Mouse (Mus musculus): Measurements from ENCODE around the gene 4933402J07Rik.

DNA sequence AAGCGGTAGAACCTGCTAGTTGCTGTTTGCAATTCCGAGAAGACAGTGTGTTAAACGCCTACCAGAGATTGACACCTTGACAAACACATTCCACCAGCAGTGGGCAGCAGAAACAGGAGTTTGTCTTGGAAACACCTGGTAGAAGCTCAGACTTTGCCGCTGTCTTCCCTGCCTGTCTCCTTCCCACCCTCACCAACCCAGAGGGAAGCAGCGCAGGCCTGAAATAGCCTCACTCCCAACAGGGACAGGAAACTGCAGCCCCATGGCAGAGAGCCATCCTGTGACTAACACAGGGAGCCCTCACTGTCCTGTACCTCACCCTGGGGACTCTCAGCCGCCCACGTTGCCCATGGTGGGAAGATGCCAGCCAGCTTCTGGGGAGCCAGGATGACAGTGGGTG is 55.5 kb downstream of the 4933402J07Rik start:
- TF ChIP-seq CTCF (IDR thresholded peaks at IDR 0.05; ENCODE audit: extremely low read depth, insufficient read depth, low read length): 0 out of 2 replicates have a peak, but pooled peaks have one; percentile 12
- TF ChIP-seq POLR2A (IDR thresholded peaks at IDR 0.05; ENCODE audit: extremely low read depth, insufficient read depth, low read length): no peak
